Mouse (Mus musculus): ENCODE measurements at regions not wholly inside any gene's neighbourhood (a gene's known extent, or its start where the extent isn't known, plus 50 kb on each side); places are given as distances from the start of the nearest gene placed in this dataset.

GRCm38 (mm10) chr16:76938128-76938527, 75.4 kb upstream of the Usp25 start:
- no peak for TF ChIP-seq MAX (IDR thresholded peaks at IDR 0.05; ENCODE audit: low read depth)
- no peak for TF ChIP-seq MYOD1 (IDR thresholded peaks at IDR 0.05; ENCODE audit: control insufficient read depth in 1 of 3, insufficient read length in 2 of 3, low read depth in 2 of 3)
- no peak for TF ChIP-seq POLR2A (IDR thresholded peaks at IDR 0.05; ENCODE audit: insufficient read length, low read depth)
- no peak for TF ChIP-seq TCF12 (IDR thresholded peaks at IDR 0.05; ENCODE audit: insufficient read depth, poor library complexity, severe bottlenecking)
- TF ChIP-seq CEBPB (IDR thresholded peaks at IDR 0.05; ENCODE audit: insufficient read depth, poor library complexity, severe bottlenecking) = no peak
- TF ChIP-seq USF1 (IDR thresholded peaks at IDR 0.05; ENCODE audit: low read depth) = no peak

Data from myocyte (in vitro differentiated cells).